Mouse (Mus musculus) urinary bladder, adult 2 months (tissue): ENCODE measurements around the gene Mapk8ip3. TPM values are rescaled to one million over a fixed set of nuclear protein-coding genes. Genes with fewer than 3 reads are reported as not detected.

Experiments
- DNase-seq: peaks from one replicate; pipeline ENCODE4 v3.0.0; 2022; ENCODE audit warnings: low spot score
- polyA plus RNA-seq: library from polyadenylated mRNA; depleted of rRNA; stranded (reverse); fragments of >200 nt; gene quantifications from 2 replicates; pipeline ENCODE4 v1.2.3, GENCODE M21; 2012; rRNA removed

The Mapk8ip3 gene
- polyA plus RNA-seq, 1 experiment, result 86.0 TPM

DNA sequence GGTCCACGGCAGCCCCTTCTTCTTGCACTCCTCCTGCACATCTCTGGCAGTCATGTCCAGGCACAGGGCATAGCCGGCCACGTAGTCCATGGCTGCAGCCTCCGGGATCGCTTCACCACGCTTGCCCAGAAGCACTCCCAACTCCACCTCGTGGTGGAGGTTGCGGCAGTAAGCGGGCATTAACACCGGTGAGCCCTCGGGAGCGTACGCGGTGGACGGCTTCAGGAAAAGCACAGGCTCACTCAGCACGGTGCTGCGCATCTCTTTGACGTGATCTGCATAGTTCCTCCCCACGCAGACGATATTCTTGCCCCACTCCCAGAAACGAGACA is 87.1 kb downstream of the Mapk8ip3 start:
- no peak for DNase-seq

DNA sequence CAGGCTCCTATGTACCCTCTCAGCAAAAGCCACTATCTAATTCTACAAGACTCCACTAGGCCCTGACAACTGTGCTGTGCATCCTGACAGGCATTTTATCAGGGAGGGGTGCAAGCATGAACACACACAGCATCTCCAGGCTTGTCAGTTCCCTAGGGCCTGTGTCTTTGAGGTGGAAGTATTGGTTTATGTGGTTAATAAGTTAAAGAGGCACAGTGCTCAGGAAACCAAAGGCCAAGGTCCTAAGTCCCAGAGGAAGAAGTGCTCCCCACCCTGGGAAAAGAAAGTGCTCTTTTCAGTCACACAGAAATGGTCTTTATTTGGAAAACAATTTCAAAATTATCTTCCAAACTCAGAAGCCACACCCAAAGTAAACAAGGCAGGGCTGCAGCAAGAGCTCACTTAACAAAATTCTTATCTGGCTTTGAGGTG is 88.2 kb downstream of the Mapk8ip3 start:
- DNase-seq, result no peak

DNA sequence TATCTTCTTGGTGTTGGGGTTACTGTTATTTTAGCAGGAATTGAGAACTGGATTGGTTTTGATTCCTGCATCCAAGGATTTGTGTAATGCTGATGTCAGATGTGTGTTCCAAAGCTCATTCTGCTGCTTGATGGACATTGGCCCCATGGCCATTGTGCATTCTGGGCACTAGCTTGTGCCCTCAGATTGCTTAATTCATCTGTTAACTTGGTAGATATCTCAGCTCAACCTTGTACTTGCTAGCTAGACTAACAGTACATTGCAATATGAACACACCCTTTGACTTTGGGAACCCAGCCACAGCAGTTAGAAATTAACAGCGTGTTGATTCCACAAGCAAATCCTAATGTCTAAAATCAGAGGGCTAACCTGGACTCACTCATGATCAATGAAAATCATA is 89.4 kb downstream of the Mapk8ip3 start:
- no peak for DNase-seq

DNA sequence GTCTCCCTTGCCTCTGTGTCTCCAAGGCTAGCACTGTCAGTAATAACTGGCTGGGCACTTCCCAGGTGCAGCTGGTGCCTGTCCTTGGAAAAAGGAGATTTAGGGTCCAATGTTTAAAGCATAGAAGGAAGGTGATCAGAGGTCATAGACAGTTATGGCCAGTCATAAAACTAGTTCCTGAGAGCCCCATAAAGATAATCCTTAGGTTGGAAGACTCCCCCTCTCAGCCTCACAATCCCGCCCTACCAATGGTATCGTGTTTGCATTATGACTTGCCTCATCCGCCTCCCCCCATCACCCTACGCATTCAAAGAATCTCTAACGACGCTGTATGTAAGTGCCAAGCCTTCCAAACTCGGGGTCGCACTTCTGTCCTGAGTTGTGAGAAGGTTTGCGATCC is 92.3 kb downstream of the Mapk8ip3 start:
- no peak for DNase-seq

DNA sequence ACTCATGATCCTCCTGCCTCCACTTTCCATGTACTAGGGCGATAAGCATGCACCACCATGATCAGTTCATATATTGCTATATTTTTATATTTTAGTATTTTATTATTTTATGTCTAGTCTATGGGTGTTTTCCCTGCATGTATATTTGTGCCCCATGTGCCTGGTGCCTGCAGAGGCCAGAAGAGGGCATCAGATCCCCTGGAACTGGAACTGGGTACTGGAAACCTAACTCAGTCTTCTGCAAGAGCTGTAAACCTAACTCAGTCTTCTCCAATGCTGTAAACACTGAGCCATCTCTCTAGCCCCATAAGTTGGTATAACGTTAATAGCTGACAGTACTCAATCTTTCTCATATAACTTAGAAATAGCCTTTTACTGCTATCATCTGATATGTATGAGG is 94.1 kb downstream of the Mapk8ip3 start:
- no peak for DNase-seq

Other genes starting within 250 kb of the Mapk8ip3 start
- gene Syngr3, start 247.0 kb downstream of the Mapk8ip3 start, polyA plus RNA-seq, result 0.58 and 0.62 TPM in 2 replicates
- 21.0 and 23.7 TPM in 2 replicates for gene Gfer, start 240.8 kb downstream of the Mapk8ip3 start, polyA plus RNA-seq
- 7.6 and 10.7 TPM in 2 replicates for gene Noxo1, start 240.7 kb downstream of the Mapk8ip3 start, polyA plus RNA-seq
- 31.4 and 34.8 TPM in 2 replicates for gene Tbl3, start 229.3 kb downstream of the Mapk8ip3 start, polyA plus RNA-seq
- 0.18 and 0.30 TPM in 2 replicates for gene Rnf151, start 218.9 kb downstream of the Mapk8ip3 start, polyA plus RNA-seq
- 1,660 and 1,865 TPM in 2 replicates for gene Rps2, start 218.9 kb downstream of the Mapk8ip3 start, polyA plus RNA-seq
- gene Ndufb10, start 212.5 kb downstream of the Mapk8ip3 start, polyA plus RNA-seq, result 298 and 302 TPM in 2 replicates
- 0.19 and 0.29 TPM in 2 replicates for gene Rpl3l, start 209.2 kb downstream of the Mapk8ip3 start, polyA plus RNA-seq
- gene Msrb1, start 200.3 kb downstream of the Mapk8ip3 start, polyA plus RNA-seq, result 195 and 227 TPM in 2 replicates
- gene Hs3st6, start 184.0 kb downstream of the Mapk8ip3 start, polyA plus RNA-seq, result 0.43 and 0.77 TPM in 2 replicates
- 0.75 and 0.83 TPM in 2 replicates for gene Meiob, start 132.7 kb downstream of the Mapk8ip3 start, polyA plus RNA-seq
- 52.8 and 75.6 TPM in 2 replicates for gene Hagh, start 96.8 kb downstream of the Mapk8ip3 start, polyA plus RNA-seq
- 20.5 and 21.0 TPM in 2 replicates for gene Fahd1, start 86.6 kb downstream of the Mapk8ip3 start, polyA plus RNA-seq
- gene Igfals, start 71.0 kb downstream of the Mapk8ip3 start, polyA plus RNA-seq, result 0.94 and 1.7 TPM in 2 replicates
- 17.6 and 22.4 TPM in 2 replicates for gene Nubp2, start 50.6 kb downstream of the Mapk8ip3 start, polyA plus RNA-seq
- gene Spsb3, start 50.3 kb downstream of the Mapk8ip3 start, polyA plus RNA-seq, result 30.2 and 34.8 TPM in 2 replicates
- 34.7 and 40.0 TPM in 2 replicates for gene Eme2, start 41.9 kb downstream of the Mapk8ip3 start, polyA plus RNA-seq
- gene Mrps34, start 41.9 kb downstream of the Mapk8ip3 start, polyA plus RNA-seq, result 75.8 and 85.5 TPM in 2 replicates
- 64.2 and 64.4 TPM in 2 replicates for gene Nme3, start 40.5 kb downstream of the Mapk8ip3 start, polyA plus RNA-seq
- gene Jpt2, start 23.7 kb upstream of the Mapk8ip3 start, polyA plus RNA-seq, result 17.8 and 22.6 TPM in 2 replicates
- gene Cramp1l, start 78.8 kb upstream of the Mapk8ip3 start, polyA plus RNA-seq, result 15.7 and 16.0 TPM in 2 replicates
- gene Ift140, start 79.1 kb upstream of the Mapk8ip3 start, polyA plus RNA-seq, result 11.9 and 12.7 TPM in 2 replicates
- 36.2 and 42.6 TPM in 2 replicates for gene Tmem204, start 146.6 kb upstream of the Mapk8ip3 start, polyA plus RNA-seq
- gene Telo2, start 179.0 kb upstream of the Mapk8ip3 start, polyA plus RNA-seq, result 16.8 and 18.5 TPM in 2 replicates
- gene Ptx4, start 183.8 kb upstream of the Mapk8ip3 start, polyA plus RNA-seq, result not detected in 2 replicates
- 34.2 and 35.0 TPM in 2 replicates for gene Clcn7, start 196.4 kb upstream of the Mapk8ip3 start, polyA plus RNA-seq
- gene Ccdc154, start 225.5 kb upstream of the Mapk8ip3 start, polyA plus RNA-seq, result 0.18 and 0.19 TPM in 2 replicates
- 0.07 TPM in 1 of 2 replicates, not detected in the other for gene Gm38655, start 238.5 kb upstream of the Mapk8ip3 start, polyA plus RNA-seq
- gene BC003965, start 247.6 kb upstream of the Mapk8ip3 start, polyA plus RNA-seq, result 16.5 and 20.9 TPM in 2 replicates